9 mouse cellular contexts compared by ENCODE assay signal in the genomic region with DNA sequence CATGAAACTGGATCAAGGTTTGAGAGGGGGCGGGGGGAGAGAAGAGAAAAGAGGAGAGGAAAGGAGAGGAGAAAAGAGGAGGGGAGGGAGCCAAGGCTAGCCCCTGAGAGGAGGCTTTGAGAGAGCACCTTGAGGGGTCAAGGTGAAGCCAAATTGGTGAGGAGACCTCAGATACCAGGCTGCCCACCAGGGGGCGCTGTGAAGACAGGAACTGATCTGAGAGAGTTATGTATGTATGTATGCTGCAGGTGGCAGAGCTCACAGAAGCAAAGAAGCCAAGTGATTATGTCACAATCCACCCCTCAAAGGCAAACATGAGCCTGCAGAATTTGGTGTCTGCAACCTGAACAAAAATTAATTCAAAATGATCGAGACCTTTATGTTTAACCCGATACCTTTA. TPM values are rescaled to one million over a fixed set of nuclear protein-coding genes. Genes with fewer than 3 reads are reported as not detected.
DNase-seq lines count a peak whose midpoint lies in the region; ATAC-seq lines count a peak whose summit lies in the region.
"Had no signal": no experiment of that assay in that cellular context is flagged by ENCODE, and none has a peak within 500 bp of the region (broad histone marks: within the 10 kb centered on the region; RNA-seq: fewer than 3 reads in every experiment).

No protein-coding gene starts in this region.

- 61% methylated on average over 4 of the region's 4 CpGs for WGBS in heart, embryonic 11.5 days (ENCODE audit: insufficient replicate concordance)
- WGBS in intestine, embryonic 16.5 days = 60% methylated on average over 4 of the region's 4 CpGs
- WGBS in midbrain, embryonic 16.5 days = 65% methylated on average over 4 of the region's 4 CpGs

- no peak overlapping the region for H3K4me3 ChIP-seq in heart, embryonic 11.5 days (ENCODE audit: low read depth, low read length)
- no peak overlapping the region for H3K4me3 ChIP-seq in intestine, embryonic 16.5 days (ENCODE audit: low read length)
- no peak overlapping the region for H3K4me3 ChIP-seq in midbrain, embryonic 16.5 days (ENCODE audit: low read depth, low read length)
- H3K4me3 ChIP-seq: stomach, embryonic 15.5 days had no signal

- no peaks in the 10 kb centered on the region for H3K4me1 ChIP-seq in heart, embryonic 11.5 days (ENCODE audit: control insufficient read depth, insufficient read depth, low read length)
- peaks cover 5% of the 10 kb centered on the region; the same call in 1 of the 2 replicates for H3K4me1 ChIP-seq in intestine, embryonic 16.5 days (ENCODE audit: control insufficient read depth, insufficient read depth, low read length)
- H3K4me1 ChIP-seq in midbrain, embryonic 16.5 days (ENCODE audit: control insufficient read depth, insufficient read depth, low read length) = peaks cover 5% of the 10 kb centered on the region; the same call in 1 of the 2 replicates
- H3K4me1 ChIP-seq: stomach, embryonic 15.5 days had no signal

- intact Hi-C loops in left cerebral cortex, postnatal 25 days (cut with DNase I) = loop anchor here (10.0 kb wide), 2 partner anchors 86 to 196 kb away; partner anchors contain the start of genes 2210016F16Rik and Gkap1

- no peak overlapping the region for H3K4me2 ChIP-seq in heart, embryonic 11.5 days
- H3K4me2 ChIP-seq in intestine, embryonic 16.5 days (ENCODE audit: low read depth, low read length) = no peak overlapping the region
- H3K4me2 ChIP-seq in midbrain, embryonic 16.5 days (ENCODE audit: low read length) = no peak overlapping the region
- H3K4me2 ChIP-seq: stomach, embryonic 15.5 days had no signal

- peak; percentile 93 for DNase-seq in heart, adult 11 months
- peak; percentile 93 for DNase-seq in cerebellum, adult 9-10 months
- peak; percentile 77 to 84 for DNase-seq in frontal cortex, postnatal 25 days (ENCODE audit: low spot score in 2 of 2)
- peak; percentile 79 to 89 for DNase-seq in left cerebral cortex, postnatal 25 days (ENCODE audit: low spot score in 2 of 2)
- peak; percentile 72 to 91 for DNase-seq in spleen, postnatal 14 days (ENCODE audit: low spot score in 2 of 2)

- H3K27me3 ChIP-seq in heart, embryonic 11.5 days (ENCODE audit: control insufficient read depth, insufficient read depth, low read length) = no peaks in the 10 kb centered on the region
- H3K27me3 ChIP-seq in intestine, embryonic 16.5 days (replicated peaks; ENCODE audit: control insufficient read depth, insufficient read depth, low read length) = no peaks in the 10 kb centered on the region
- no peaks in the 10 kb centered on the region for H3K27me3 ChIP-seq in midbrain, embryonic 16.5 days (ENCODE audit: control insufficient read depth, insufficient read depth, low read depth, low read length)
- H3K27me3 ChIP-seq: stomach, embryonic 15.5 days had no signal

- ATAC-seq in heart, embryonic 11.5 days (replicated peaks; ENCODE audit: insufficient number of reproducible peaks, low FRiP score, low TSS enrichment) = no peak
- ATAC-seq in intestine, embryonic 16.5 days = peak; percentile 62
- ATAC-seq in midbrain, embryonic 16.5 days = peak; percentile 45; the same call in 1 of the 2 replicates

- H3K27ac ChIP-seq in heart, embryonic 11.5 days (ENCODE audit: low read depth, low read length) = no peak overlapping the region
- no peak overlapping the region for H3K27ac ChIP-seq in intestine, embryonic 16.5 days (ENCODE audit: low read length)
- no peak overlapping the region for H3K27ac ChIP-seq in midbrain, embryonic 16.5 days (ENCODE audit: low read length)
- H3K27ac ChIP-seq: stomach, embryonic 15.5 days had no signal

- peaks cover 15% of the 10 kb centered on the region for H3K36me3 ChIP-seq in heart, embryonic 11.5 days (ENCODE audit: control insufficient read depth, insufficient read depth, low read length)
- peaks cover 20% of the 10 kb centered on the region for H3K36me3 ChIP-seq in intestine, embryonic 16.5 days (ENCODE audit: control insufficient read depth, insufficient read depth, low read length)
- H3K36me3 ChIP-seq in midbrain, embryonic 16.5 days (ENCODE audit: control insufficient read depth, insufficient read depth, low read length) = peaks cover 20% of the 10 kb centered on the region

- no peak overlapping the region for H3K9ac ChIP-seq in heart, embryonic 11.5 days (ENCODE audit: low read depth, low read length)
- H3K9ac ChIP-seq in intestine, embryonic 16.5 days (ENCODE audit: low read depth, low read length) = no peak overlapping the region
- 0 out of 2 replicates have a peak overlapping the region, but pooled peaks have one; percentile 10 for H3K9ac ChIP-seq in midbrain, embryonic 16.5 days (ENCODE audit: low read depth, low read length)
- H3K9ac ChIP-seq: stomach, embryonic 15.5 days had no signal

- H3K9me3 ChIP-seq in heart, embryonic 11.5 days (replicated peaks; ENCODE audit: control insufficient read depth, low read length) = no peaks in the 10 kb centered on the region
- no peaks in the 10 kb centered on the region for H3K9me3 ChIP-seq in intestine, embryonic 16.5 days (ENCODE audit: control insufficient read depth, low read length)
- H3K9me3 ChIP-seq in midbrain, embryonic 16.5 days (replicated peaks; ENCODE audit: control insufficient read depth, low read length, poor library complexity, severe bottlenecking) = no peaks in the 10 kb centered on the region
- H3K9me3 ChIP-seq: stomach, embryonic 15.5 days had no signal

RNA-seq across cellular contexts. Expression of gene Ubqln1, which starts 27.0 kb away (rescaled TPM):
- polyA plus RNA-seq in heart, embryonic 11.5 days (2014; fragmentation: Nextera tagmentation; extraction: Ambion mirVana) = 71.6 and 91.5 TPM in 2 replicates
- polyA plus RNA-seq in intestine, embryonic 16.5 days (2015; fragmentation: Nextera tagmentation; extraction: Ambion mirVana) = 80.2 and 83.9 TPM in 2 replicates
- total RNA-seq in left cerebral cortex, postnatal 25 days (2021) = 100 to 1,000 TPM; 141 TPM
- 132 and 133 TPM in 2 replicates for polyA plus RNA-seq in midbrain, embryonic 16.5 days (2015; fragmentation: Nextera tagmentation; extraction: Ambion mirVana)

RNA-seq across cellular contexts. Expression of gene Idnk, which starts 31.0 kb away (rescaled TPM):
- 30.7 and 32.5 TPM in 2 replicates for polyA plus RNA-seq in heart, embryonic 11.5 days (2014; fragmentation: Nextera tagmentation; extraction: Ambion mirVana)
- polyA plus RNA-seq in intestine, embryonic 16.5 days (2015; fragmentation: Nextera tagmentation; extraction: Ambion mirVana) = 53.8 and 54.1 TPM in 2 replicates
- 10 to 100 TPM; 28.3 to 30.0 TPM for total RNA-seq in left cerebral cortex, postnatal 25 days (2021)
- 54.3 and 60.7 TPM in 2 replicates for polyA plus RNA-seq in midbrain, embryonic 16.5 days (2015; fragmentation: Nextera tagmentation; extraction: Ambion mirVana)
